Mouse (Mus musculus): Measurements from ENCODE around the gene Prkce. TPM values are rescaled to one million over a fixed set of nuclear protein-coding genes. Genes with fewer than 3 reads are reported as not detected.

Prkce gene
- polyA plus RNA-seq, 1 experiment from 2014 or later = 18.7 TPM

GRCm38 (mm10) chr17:86486657-86487056, 319.1 kb downstream of the Prkce start:
- Histone ChIP-seq H3K4me1 (replicated peaks) (no peaks in the 10 kb centered on the region), H3K9me3 (no peaks in the 10 kb centered on the region), H3K4me2 (no peak overlapping the region), H3K36me3 (no peaks in the 10 kb centered on the region), H3K4me3 (no peak overlapping the region), H3K27me3 (no peaks in the 10 kb centered on the region), H3K9ac (no peak overlapping the region), H3K27ac (no peak overlapping the region)
- no peak for ATAC-seq (ENCODE audit: low FRiP score)
- 87% methylated on average over 5 of the region's 5 CpGs for WGBS

DNA sequence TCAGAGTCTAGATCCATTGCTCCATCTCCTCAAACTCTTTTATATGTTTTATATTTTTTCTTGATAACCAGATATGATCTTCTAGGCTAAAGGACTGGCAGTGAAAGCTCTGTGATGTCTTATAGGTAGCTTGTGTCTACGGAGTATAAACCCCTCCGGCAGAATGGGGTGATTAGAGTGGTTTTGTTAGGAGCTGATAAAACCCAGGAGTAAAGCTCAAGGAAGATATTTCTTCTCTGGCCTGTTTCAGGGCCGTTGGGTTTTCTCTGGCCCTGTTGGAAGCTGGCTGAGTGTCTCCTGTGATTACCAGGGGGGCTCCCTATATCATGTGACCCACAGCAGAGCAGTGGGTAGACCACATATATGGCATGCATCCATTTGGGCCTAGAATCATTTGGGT, 319.9 kb downstream of the Prkce start:
- H3K9ac ChIP-seq = no peak overlapping the region
- H3K4me3 ChIP-seq = no peak overlapping the region
- no peaks in the 10 kb centered on the region for H3K9me3 ChIP-seq
- no peak for ATAC-seq (ENCODE audit: low FRiP score)
- no peak overlapping the region for H3K4me2 ChIP-seq
- H3K27me3 ChIP-seq = no peaks in the 10 kb centered on the region
- no peaks in the 10 kb centered on the region for H3K4me1 ChIP-seq (replicated peaks)
- no peak overlapping the region for H3K27ac ChIP-seq
- no peaks in the 10 kb centered on the region for H3K36me3 ChIP-seq
- WGBS = 88% methylated on average over 3 of the region's 3 CpGs

GRCm38 (mm10) chr17:86489827-86490226, 322.2 kb downstream of the Prkce start:
- 91% methylated on average over 10 of the region's 10 CpGs for WGBS
- no peaks in the 10 kb centered on the region for H3K9me3 ChIP-seq
- H3K27ac ChIP-seq = no peak overlapping the region
- no peaks in the 10 kb centered on the region for H3K27me3 ChIP-seq
- no peaks in the 10 kb centered on the region for H3K36me3 ChIP-seq
- no peak overlapping the region for H3K4me3 ChIP-seq
- ATAC-seq (ENCODE audit: low FRiP score) = no peak
- no peaks in the 10 kb centered on the region for H3K4me1 ChIP-seq (replicated peaks)
- H3K9ac ChIP-seq = no peak overlapping the region
- H3K4me2 ChIP-seq = no peak overlapping the region

GRCm38 (mm10) chr17:86492376-86492775, 324.8 kb downstream of the Prkce start:
- Histone ChIP-seq H3K4me1 (replicated peaks) (no peaks in the 10 kb centered on the region), H3K27me3 (no peaks in the 10 kb centered on the region), H3K9ac (no peak overlapping the region), H3K9me3 (no peaks in the 10 kb centered on the region), H3K27ac (no peak overlapping the region), H3K4me3 (no peak overlapping the region), H3K4me2 (no peak overlapping the region), H3K36me3 (0 out of 2 replicates have a peak, but pooled peaks cover 3% of the 10 kb centered on the region)
- 91% methylated on average over 7 of the region's 7 CpGs for WGBS
- no peak for ATAC-seq (ENCODE audit: low FRiP score)

DNA sequence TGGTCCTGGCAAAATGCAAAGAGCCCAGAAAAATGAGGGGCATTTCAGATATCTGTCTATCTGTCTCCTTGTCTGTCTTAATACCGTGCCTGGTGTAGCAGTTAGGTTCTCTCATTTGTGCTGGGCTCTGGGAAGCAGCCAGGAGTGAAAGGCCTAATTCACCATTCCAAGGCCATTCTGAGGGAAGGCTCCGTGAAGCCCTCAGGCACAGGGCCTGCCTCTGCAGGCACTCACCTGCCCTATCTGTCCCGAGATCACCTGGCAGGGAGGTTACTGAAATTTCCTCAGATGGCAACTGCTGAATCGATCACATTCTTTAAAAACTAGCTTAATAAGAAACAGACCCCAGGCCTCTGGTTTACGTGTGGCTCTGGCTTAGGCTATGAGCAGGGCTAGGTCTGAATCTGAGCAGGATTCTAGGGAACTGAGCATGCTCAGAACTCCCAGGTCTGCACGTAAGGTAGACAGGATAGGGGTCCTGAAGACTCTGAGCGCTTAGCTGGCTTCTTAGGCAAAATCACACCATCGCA, 326.4 kb downstream of the Prkce start:
- Histone ChIP-seq H3K4me3 (no peak overlapping the region), H3K27ac (no peak overlapping the region), H3K27me3 (no peaks in the 10 kb centered on the region), H3K36me3 (0 out of 2 replicates have a peak, but pooled peaks cover 3% of the 10 kb centered on the region), H3K4me2 (no peak overlapping the region), H3K4me1 (replicated peaks) (no peaks in the 10 kb centered on the region), H3K9me3 (no peaks in the 10 kb centered on the region), H3K9ac (no peak overlapping the region)
- WGBS = 92% methylated on average over 8 of the region's 8 CpGs
- no peak for ATAC-seq (ENCODE audit: low FRiP score)

DNA sequence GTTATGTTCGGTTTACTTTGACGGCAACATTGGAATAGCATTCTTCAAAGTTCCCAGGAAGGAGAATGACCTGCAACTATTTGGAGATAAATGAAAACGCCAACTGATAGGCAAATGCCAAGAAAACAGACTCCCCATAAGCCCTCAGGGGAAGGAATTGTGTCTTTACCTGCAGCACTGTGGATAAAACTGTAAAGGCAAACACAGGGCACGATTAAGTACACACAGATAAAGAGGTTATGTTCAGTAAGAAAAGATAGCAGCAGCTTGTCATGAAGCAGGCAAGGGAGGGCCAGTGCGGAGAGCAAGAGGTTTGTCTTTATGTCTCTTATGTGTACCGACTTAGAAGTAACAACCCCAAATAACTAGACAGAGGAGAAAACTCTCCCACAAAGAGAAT, 326.9 kb downstream of the Prkce start:
- Histone ChIP-seq H3K27me3 (no peaks in the 10 kb centered on the region), H3K4me2 (no peak overlapping the region), H3K27ac (no peak overlapping the region), H3K9me3 (no peaks in the 10 kb centered on the region), H3K36me3 (0 out of 2 replicates have a peak, but pooled peaks cover 3% of the 10 kb centered on the region), H3K4me3 (no peak overlapping the region), H3K9ac (no peak overlapping the region), H3K4me1 (replicated peaks) (peaks cover 5% of the 10 kb centered on the region; the same call in 1 of the 2 replicates)
- 90% methylated on average over 6 of the region's 6 CpGs for WGBS
- no peak for ATAC-seq (ENCODE audit: low FRiP score)

DNA sequence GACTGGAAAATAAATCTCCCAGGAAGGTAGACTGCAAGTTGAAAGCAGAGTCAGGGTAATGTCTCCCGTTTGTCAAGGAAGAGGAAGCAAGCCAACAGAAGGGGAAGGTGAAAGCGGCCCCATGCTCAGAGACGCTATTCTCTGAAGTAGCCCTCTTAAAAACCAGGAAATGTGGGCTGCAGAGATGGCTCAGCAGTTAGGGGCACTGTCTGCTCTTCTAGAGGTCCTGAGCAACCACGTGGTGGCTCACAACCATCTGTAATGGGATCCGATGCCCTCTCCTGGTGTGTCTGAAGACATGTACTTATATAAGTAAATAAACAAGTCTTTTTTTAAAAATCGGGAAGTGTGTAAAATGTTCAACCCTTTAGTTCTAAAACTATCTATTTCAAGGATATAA, 327.3 kb downstream of the Prkce start:
- ATAC-seq (ENCODE audit: low FRiP score) = no peak

DNA sequence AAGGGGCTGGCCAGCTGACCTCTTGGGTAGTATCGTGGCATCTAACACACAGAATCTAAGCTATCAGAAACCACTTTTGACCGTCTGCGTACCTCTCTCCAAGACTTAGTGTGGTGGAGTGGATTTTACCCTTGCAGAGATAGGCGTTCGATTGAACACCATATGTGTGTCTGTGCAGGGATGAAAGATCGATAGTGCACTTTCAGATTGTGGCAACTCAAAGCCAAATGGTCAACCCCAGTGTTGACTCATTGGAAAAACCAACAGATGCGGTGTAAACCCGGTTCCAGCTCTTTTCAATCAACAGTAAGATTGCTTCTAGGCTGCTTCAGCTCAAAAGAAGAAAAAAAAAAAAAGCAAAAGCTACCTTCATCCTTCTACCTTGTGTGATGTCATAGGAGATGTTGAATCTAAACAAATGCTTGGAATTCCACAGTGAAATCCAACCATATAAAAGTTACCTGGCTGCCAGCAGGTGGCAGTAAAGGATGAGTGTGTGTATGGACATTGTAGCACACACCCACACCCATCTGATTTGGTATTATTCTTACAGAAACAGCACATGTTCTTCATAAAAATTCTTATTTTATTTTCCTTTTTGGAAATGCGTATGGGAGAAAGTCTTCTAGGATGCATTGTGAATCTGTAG, 328.7 kb downstream of the Prkce start:
- no peaks in the 10 kb centered on the region for H3K27me3 ChIP-seq
- H3K9ac ChIP-seq = no peak overlapping the region
- H3K27ac ChIP-seq = no peak overlapping the region
- H3K4me3 ChIP-seq = no peak overlapping the region
- H3K4me1 ChIP-seq (replicated peaks) = peaks cover 5% of the 10 kb centered on the region; the same call in 1 of the 2 replicates
- ATAC-seq (ENCODE audit: low FRiP score) = no peak
- WGBS = 93% methylated on average over 9 of the region's 9 CpGs
- no peaks in the 10 kb centered on the region for H3K9me3 ChIP-seq
- 0 out of 2 replicates have a peak, but pooled peaks cover 3% of the 10 kb centered on the region for H3K36me3 ChIP-seq
- H3K4me2 ChIP-seq = no peak overlapping the region

More for the DNA sequence above, 327.3 kb downstream of the Prkce start:
- no peaks in the 10 kb centered on the region for H3K9me3 ChIP-seq
- no peak overlapping the region for H3K4me2 ChIP-seq
- H3K9ac ChIP-seq = no peak overlapping the region
- H3K4me1 ChIP-seq (replicated peaks) = peaks cover 5% of the 10 kb centered on the region; the same call in 1 of the 2 replicates
- H3K27me3 ChIP-seq = no peaks in the 10 kb centered on the region
- 78% methylated on average over 6 of the region's 6 CpGs for WGBS
- H3K36me3 ChIP-seq = 0 out of 2 replicates have a peak, but pooled peaks cover 3% of the 10 kb centered on the region
- no peak overlapping the region for H3K27ac ChIP-seq
- H3K4me3 ChIP-seq = no peak overlapping the region

DNA sequence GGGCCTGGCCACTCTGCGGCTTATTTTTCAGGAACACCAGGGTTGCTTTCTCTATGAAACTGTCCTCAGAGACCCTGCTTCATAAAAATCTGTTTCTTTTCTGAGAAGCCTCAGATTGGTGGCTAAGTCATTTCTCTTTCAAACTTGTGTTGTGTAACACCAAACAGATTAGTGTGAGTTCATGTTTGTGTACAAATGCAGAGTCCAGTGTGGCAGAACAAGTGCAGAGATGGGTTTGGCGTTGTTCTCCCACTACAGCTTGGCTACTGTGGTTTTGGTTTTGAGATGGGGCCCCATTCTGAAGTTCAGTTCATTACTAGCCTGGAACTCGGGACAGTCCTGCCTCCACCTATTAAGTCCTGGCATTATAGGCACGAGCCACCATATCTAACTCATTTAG, 329.7 kb downstream of the Prkce start:
- Histone ChIP-seq H3K9ac (no peak overlapping the region), H3K4me2 (no peak overlapping the region), H3K27me3 (no peaks in the 10 kb centered on the region), H3K36me3 (0 out of 2 replicates have a peak, but pooled peaks cover 3% of the 10 kb centered on the region), H3K9me3 (no peaks in the 10 kb centered on the region), H3K4me1 (replicated peaks) (peaks cover 5% of the 10 kb centered on the region; the same call in 1 of the 2 replicates), H3K27ac (no peak overlapping the region), H3K4me3 (no peak overlapping the region)
- WGBS = 92% methylated on average over 4 of the region's 4 CpGs
- ATAC-seq (ENCODE audit: low FRiP score) = no peak

DNA sequence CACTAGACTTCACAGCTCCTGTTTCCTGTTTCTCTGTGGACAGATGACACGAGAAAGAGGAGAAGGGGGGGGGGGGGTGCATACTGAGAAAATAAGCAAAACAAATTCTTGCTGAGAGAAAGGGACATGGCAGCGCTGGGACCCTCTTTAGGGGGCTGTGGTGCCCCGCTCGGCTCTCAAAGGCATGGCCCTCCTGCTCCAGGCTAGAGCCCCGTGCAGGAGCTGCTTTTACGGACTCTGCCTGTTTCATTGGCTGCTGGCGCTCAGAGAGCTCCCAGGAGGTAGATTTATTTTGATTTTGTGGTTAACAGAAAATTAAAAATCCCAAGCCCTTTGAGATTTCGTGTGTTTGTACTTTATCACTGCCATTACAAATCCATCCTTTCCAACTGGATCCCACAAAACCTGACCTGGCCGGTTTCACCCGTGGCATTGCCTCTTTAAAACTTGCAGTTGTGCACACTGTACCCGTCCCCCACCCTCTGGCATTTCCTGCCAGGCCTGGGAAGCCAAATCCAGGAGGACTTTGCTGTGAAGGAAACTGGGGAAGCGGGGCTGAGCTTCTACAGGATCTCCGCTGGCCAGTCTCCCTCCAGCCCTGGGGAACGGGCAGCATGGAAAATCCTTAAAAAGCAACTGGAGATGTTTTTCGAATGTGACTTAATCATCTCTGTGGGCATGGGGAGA, 331.9 kb downstream of the Prkce start:
- no peaks in the 10 kb centered on the region for H3K27me3 ChIP-seq
- peaks cover 6% of the 10 kb centered on the region; the same call in 1 of the 2 replicates for H3K36me3 ChIP-seq
- no peaks in the 10 kb centered on the region for H3K9me3 ChIP-seq
- WGBS = 66% methylated on average over 15 of the region's 15 CpGs
- H3K27ac ChIP-seq = no peak overlapping the region; the same call in 1 of the 2 replicates
- ATAC-seq (ENCODE audit: low FRiP score) = no peak
- H3K9ac ChIP-seq = no peak overlapping the region; the same call in 1 of the 2 replicates
- H3K4me3 ChIP-seq = no peak overlapping the region
- peaks cover 5% of the 10 kb centered on the region; the same call in 1 of the 2 replicates for H3K4me1 ChIP-seq (replicated peaks)
- no peak overlapping the region for H3K4me2 ChIP-seq

- WGBS = 90% methylated on average over 4 of the region's 4 CpGs
These were observed 333.8 kb downstream of the Prkce start for GRCm38 (mm10) chr17:86501393-86501792.

GRCm38 (mm10) chr17:86503208-86503897, 335.8 kb downstream of the Prkce start:
- Histone ChIP-seq H3K4me2 (no peak overlapping the region), H3K9me3 (no peaks in the 10 kb centered on the region), H3K9ac (no peak overlapping the region), H3K4me3 (no peak overlapping the region), H3K4me1 (replicated peaks) (peaks cover 10% of the 10 kb centered on the region; the same call in 1 of the 2 replicates), H3K27me3 (no peaks in the 10 kb centered on the region), H3K27ac (no peak overlapping the region), H3K36me3 (peaks cover 3% of the 10 kb centered on the region; the same call in 1 of the 2 replicates)
- ATAC-seq (ENCODE audit: low FRiP score) = no peak
- 96% methylated on average over 9 of the region's 9 CpGs for WGBS

More at GRCm38 (mm10) chr17:86501393-86501792, 333.8 kb downstream of the Prkce start:
- Histone ChIP-seq H3K27me3 (no peaks in the 10 kb centered on the region), H3K4me1 (replicated peaks) (peaks cover 5% of the 10 kb centered on the region; the same call in 1 of the 2 replicates), H3K27ac (no peak overlapping the region), H3K9me3 (no peaks in the 10 kb centered on the region), H3K4me2 (no peak overlapping the region), H3K9ac (no peak overlapping the region), H3K36me3 (peaks cover 3% of the 10 kb centered on the region; the same call in 1 of the 2 replicates), H3K4me3 (no peak overlapping the region)
- no peak for ATAC-seq (ENCODE audit: low FRiP score)
